Mouse (Mus musculus): ENCODE measurements around the gene Tcstv3. TPM values are rescaled to one million over a fixed set of nuclear protein-coding genes. Genes with fewer than 3 reads are reported as not detected.
"Not testable (repeated sequence)": the region's sequence is repeated elsewhere in the genome, so short reads cannot be mapped to it uniquely, and the experiment has no call there.

Tcstv3 gene
- polyA plus RNA-seq (2015; fragmentation: Nextera tagmentation; extraction: Ambion mirVana): not detected in 2 replicates

DNA sequence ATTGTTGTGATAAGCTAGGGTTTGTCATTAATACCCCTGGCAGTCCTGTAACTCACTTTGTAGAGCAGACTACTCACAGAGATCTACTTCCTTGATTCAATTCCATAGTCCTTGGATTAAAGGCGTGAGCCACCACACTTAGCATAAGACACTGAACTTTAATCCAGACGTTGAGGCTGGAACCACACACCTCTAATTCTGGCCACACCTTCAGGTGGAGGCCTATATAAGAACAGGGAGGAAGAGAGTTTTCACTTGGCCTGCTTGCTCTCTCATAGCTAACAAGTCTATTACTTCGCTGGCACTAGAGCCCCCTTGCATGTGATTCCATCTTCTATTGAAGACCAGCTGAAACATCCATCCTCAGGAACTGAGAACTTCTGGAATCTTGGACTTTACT, at the start of gene Tcstv3:
Gene Tcstv3, plus strand, starts transcription at position 301 of the 400 bp plus-strand sequence.
- H3K27ac ChIP-seq (ENCODE audit: low read length); H3K36me3 ChIP-seq (ENCODE audit: control insufficient read depth, insufficient read depth, low read length); H3K4me3 ChIP-seq (ENCODE audit: low read depth, low read length); H3K4me2 ChIP-seq (ENCODE audit: low read length); H3K9ac ChIP-seq (ENCODE audit: low read depth, low read length); ATAC-seq; H3K9me3 ChIP-seq (replicated peaks; ENCODE audit: control insufficient read depth, low read length, poor library complexity, severe bottlenecking); H3K27me3 ChIP-seq (ENCODE audit: control insufficient read depth, insufficient read depth, low read depth, low read length); H3K4me1 ChIP-seq (ENCODE audit: control insufficient read depth, insufficient read depth, low read length): not testable (repeated sequence)
- 71% methylated on average over 3 of the region's 3 CpGs for WGBS

DNA sequence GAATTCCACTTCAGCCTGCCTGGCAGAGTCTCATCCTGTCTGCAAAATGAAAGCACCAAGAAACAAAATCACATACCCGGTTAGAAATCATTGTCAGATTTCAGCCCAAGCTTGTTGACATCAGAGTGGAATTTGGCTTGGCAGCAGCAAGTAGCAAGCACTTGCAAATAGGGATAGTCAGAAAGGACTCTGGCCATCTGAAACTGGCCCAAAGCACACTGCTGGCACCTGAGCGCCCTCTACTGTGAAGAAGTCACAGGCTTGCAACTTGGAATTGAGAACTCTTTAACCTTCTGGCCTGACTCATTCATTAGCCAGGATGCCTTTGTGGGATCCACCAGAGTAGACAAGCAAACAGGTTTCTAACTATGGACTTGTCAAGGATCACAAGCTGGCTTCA, 38.8 kb upstream of the Tcstv3 start:
- ATAC-seq; H3K36me3 ChIP-seq (ENCODE audit: control insufficient read depth, insufficient read depth, low read length); H3K9ac ChIP-seq (ENCODE audit: low read depth, low read length); H3K27ac ChIP-seq (ENCODE audit: low read length); H3K4me3 ChIP-seq (ENCODE audit: low read depth, low read length); H3K4me2 ChIP-seq (ENCODE audit: low read length); H3K9me3 ChIP-seq (replicated peaks; ENCODE audit: control insufficient read depth, low read length, poor library complexity, severe bottlenecking); H3K4me1 ChIP-seq (ENCODE audit: control insufficient read depth, insufficient read depth, low read length); H3K27me3 ChIP-seq (ENCODE audit: control insufficient read depth, insufficient read depth, low read depth, low read length): not testable (repeated sequence)
- WGBS: 29% methylated on average over 2 of the region's 2 CpGs

DNA sequence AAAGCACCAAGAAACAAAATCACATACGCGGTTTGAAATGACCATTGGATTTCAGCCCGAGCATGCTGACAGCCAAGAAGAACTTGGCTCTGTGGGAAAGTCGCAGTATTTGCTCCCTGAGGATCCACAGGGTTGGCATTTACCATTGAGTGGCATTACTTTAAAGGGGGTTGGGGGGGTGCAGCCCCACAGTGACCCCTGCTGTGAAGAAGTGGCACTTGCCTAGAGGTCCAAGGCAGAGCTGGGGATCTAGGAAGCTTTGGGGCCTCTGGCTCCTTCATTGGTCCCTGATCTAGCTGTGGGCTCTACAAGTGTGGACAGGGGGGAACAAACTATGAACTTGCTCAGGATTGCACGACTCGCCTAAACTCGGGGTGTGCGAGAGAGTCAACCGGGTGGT, 37.9 kb upstream of the Tcstv3 start:
- H3K4me2 ChIP-seq (ENCODE audit: low read length): no peak overlapping the region
- no peaks in the 10 kb centered on the region for H3K4me1 ChIP-seq (ENCODE audit: control insufficient read depth, insufficient read depth, low read length)
- no peak overlapping the region for H3K27ac ChIP-seq (ENCODE audit: low read length)
- WGBS: 94% methylated on average over 9 of the region's 9 CpGs
- H3K9me3 ChIP-seq (replicated peaks; ENCODE audit: control insufficient read depth, low read length, poor library complexity, severe bottlenecking): no peaks in the 10 kb centered on the region
- H3K36me3 ChIP-seq (ENCODE audit: control insufficient read depth, insufficient read depth, low read length): no peaks in the 10 kb centered on the region
- H3K4me3 ChIP-seq (ENCODE audit: low read depth, low read length): no peak overlapping the region
- H3K9ac ChIP-seq (ENCODE audit: low read depth, low read length): no peak overlapping the region
- ATAC-seq: no peak
- H3K27me3 ChIP-seq (ENCODE audit: control insufficient read depth, insufficient read depth, low read depth, low read length): no peaks in the 10 kb centered on the region

DNA sequence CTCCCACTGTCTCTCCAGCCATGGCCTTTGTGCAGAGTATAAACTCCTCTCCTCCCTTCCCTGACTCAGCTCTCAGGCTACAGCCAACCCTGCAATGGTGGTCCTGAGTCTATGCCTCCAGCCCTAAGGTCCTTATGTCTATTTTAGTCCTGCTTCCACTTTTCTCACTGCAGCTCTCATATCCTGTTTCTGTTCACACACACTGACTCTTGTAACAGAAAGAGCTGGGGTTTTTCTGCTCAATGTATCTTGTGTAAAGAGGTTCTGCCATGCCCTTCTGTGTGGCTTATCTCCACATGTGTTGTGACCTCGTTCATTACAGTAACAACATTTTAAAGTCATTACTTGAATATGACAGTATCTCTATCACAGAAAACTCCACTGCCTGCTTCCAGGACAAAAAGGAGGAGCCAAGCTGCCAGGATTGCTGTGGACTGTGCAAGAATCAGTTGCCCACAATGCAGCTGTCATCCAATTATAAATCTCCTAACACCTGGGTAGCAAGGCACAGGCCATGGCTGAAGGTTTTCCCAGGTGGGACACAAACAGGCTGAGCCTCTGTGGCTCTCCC, 17.3 kb upstream of the Tcstv3 start:
- Histone ChIP-seq H3K36me3 (ENCODE audit: control insufficient read depth, insufficient read depth, low read length) (no peaks in the 10 kb centered on the region), H3K27ac (ENCODE audit: low read length) (no peak overlapping the region), H3K9me3 (replicated peaks; ENCODE audit: control insufficient read depth, low read length, poor library complexity, severe bottlenecking) (no peaks in the 10 kb centered on the region), H3K4me2 (ENCODE audit: low read length) (no peak overlapping the region), H3K9ac (ENCODE audit: low read depth, low read length) (no peak overlapping the region), H3K4me1 (ENCODE audit: control insufficient read depth, insufficient read depth, low read length) (no peaks in the 10 kb centered on the region), H3K4me3 (ENCODE audit: low read depth, low read length) (no peak overlapping the region), H3K27me3 (ENCODE audit: control insufficient read depth, insufficient read depth, low read depth, low read length) (no peaks in the 10 kb centered on the region)
- no peak for ATAC-seq
- WGBS: 68% methylated on average over 1 of the region's 1 CpGs

DNA sequence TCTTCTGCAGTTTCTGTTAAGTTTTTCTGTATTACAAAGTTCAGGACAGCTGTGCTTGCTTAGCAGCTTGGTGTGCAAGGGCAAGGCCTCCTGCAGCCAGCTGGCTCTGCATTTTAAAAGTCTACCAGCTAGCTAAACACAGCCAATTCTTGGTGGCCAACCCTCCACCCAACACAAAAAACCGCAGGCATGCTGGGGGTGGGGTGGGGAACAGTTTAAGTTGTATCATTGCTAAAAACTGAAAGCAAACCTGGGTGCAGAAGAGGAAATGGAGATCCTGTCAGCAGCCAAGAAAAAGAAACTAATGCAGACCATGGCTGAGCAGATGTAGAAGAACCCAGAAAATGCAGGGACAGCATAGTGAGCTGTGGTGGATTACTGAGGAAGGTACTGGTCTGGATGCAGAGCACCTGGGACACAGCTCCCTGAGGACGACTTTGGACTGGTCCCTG, 16.7 kb upstream of the Tcstv3 start, which contains the start of gene BC147527:
Gene BC147527, plus strand, starts transcription at position 402 of the 452 bp plus-strand sequence.
- Histone ChIP-seq H3K9me3 (replicated peaks; ENCODE audit: control insufficient read depth, low read length, poor library complexity, severe bottlenecking) (no peaks in the 10 kb centered on the region), H3K9ac (ENCODE audit: low read depth, low read length) (no peak within 1 kb of the TSS), H3K4me1 (ENCODE audit: control insufficient read depth, insufficient read depth, low read length) (no peaks in the 10 kb centered on the region), H3K27ac (ENCODE audit: low read length) (no peak within 1 kb of the TSS), H3K36me3 (ENCODE audit: control insufficient read depth, insufficient read depth, low read length) (no peaks in the 10 kb centered on the region), H3K4me3 (ENCODE audit: low read depth, low read length) (no peak within 1 kb of the TSS), H3K27me3 (ENCODE audit: control insufficient read depth, insufficient read depth, low read depth, low read length) (no peaks in the 10 kb centered on the region), H3K4me2 (ENCODE audit: low read length) (no peak within 1 kb of the TSS)
- WGBS: 43% methylated on average over 2 of the region's 2 CpGs
- ATAC-seq: no peak

DNA sequence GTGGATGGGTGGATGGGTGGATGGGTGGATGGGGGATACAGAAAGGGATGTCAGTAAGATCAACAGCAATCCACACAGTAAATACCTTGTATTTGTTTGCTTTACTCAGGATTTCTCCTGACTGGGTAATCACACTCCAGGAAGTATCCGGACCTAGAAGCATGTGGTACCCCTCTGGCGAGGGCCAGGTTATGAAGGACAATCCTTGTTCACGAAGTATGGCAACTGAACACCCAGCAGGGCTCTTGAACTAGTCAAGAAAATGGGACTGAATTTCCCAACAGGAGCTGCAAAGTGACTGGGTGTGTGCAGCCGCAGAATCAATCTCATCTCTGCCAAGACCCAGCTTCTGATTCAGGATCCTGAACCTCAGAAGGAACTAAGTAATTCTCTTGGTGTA, 15.8 kb upstream of the Tcstv3 start:
- no peaks in the 10 kb centered on the region for H3K36me3 ChIP-seq (ENCODE audit: control insufficient read depth, insufficient read depth, low read length)
- no peak overlapping the region for H3K9ac ChIP-seq (ENCODE audit: low read depth, low read length)
- WGBS: 89% methylated on average over 4 of the region's 4 CpGs
- H3K9me3 ChIP-seq (replicated peaks; ENCODE audit: control insufficient read depth, low read length, poor library complexity, severe bottlenecking): no peaks in the 10 kb centered on the region
- H3K27ac ChIP-seq (ENCODE audit: low read length): no peak overlapping the region
- no peak for ATAC-seq
- no peaks in the 10 kb centered on the region for H3K4me1 ChIP-seq (ENCODE audit: control insufficient read depth, insufficient read depth, low read length)
- no peak overlapping the region for H3K4me2 ChIP-seq (ENCODE audit: low read length)
- H3K4me3 ChIP-seq (ENCODE audit: low read depth, low read length): no peak overlapping the region
- no peaks in the 10 kb centered on the region for H3K27me3 ChIP-seq (ENCODE audit: control insufficient read depth, insufficient read depth, low read depth, low read length)

DNA sequence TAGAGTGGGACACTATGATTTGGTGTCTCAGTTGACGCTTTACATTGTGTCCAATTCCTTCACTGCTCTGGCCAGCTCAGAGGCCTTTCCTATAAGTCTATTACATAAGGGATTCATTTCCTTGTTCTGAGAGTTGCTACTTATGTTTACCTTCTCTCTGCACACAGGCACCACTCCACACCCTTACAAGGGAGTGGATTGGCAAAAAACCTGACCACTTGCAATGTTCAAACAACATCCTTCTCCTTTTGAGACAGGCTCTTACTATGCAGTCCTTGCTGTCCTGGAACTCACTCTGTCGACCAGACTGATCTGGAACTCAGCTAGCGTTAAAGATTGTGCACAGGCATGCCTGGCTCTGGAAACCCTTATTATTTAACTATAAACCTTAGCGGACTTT, 5.9 kb upstream of the Tcstv3 start:
- no peak overlapping the region for H3K9ac ChIP-seq (ENCODE audit: low read depth, low read length)
- H3K27ac ChIP-seq (ENCODE audit: low read length): no peak overlapping the region
- H3K27me3 ChIP-seq (ENCODE audit: control insufficient read depth, insufficient read depth, low read depth, low read length): no peaks in the 10 kb centered on the region
- no peaks in the 10 kb centered on the region for H3K9me3 ChIP-seq (replicated peaks; ENCODE audit: control insufficient read depth, low read length, poor library complexity, severe bottlenecking)
- H3K4me1 ChIP-seq (ENCODE audit: control insufficient read depth, insufficient read depth, low read length): no peaks in the 10 kb centered on the region
- no peak for ATAC-seq
- H3K4me3 ChIP-seq (ENCODE audit: low read depth, low read length): no peak overlapping the region
- no peak overlapping the region for H3K4me2 ChIP-seq (ENCODE audit: low read length)
- H3K36me3 ChIP-seq (ENCODE audit: control insufficient read depth, insufficient read depth, low read length): no peaks in the 10 kb centered on the region
- 79% methylated on average over 4 of the region's 4 CpGs for WGBS

DNA sequence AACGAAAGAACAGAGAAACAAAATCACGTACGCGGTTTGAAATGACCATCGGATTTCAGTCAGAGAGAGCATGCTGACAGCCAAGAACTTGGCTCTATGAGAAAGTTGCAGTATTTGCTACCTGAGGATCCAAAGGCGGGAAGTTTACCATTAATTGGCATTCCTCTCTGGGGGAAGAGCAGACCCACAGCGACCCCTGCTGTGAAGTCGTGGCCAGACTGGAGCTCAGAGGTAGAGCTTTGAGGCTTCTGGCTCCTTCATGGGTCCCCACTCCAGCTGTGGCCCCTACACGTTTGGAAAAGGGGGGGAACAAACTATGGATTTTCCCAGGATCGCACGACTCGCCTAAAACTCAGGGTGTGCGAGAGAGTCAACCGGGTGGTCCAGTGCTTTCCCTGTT, 3.1 kb upstream of the Tcstv3 start:
- Histone ChIP-seq H3K4me3 (ENCODE audit: low read depth, low read length) (no peak overlapping the region), H3K36me3 (ENCODE audit: control insufficient read depth, insufficient read depth, low read length) (no peaks in the 10 kb centered on the region), H3K4me2 (ENCODE audit: low read length) (no peak overlapping the region), H3K4me1 (ENCODE audit: control insufficient read depth, insufficient read depth, low read length) (no peaks in the 10 kb centered on the region), H3K27ac (ENCODE audit: low read length) (no peak overlapping the region), H3K27me3 (ENCODE audit: control insufficient read depth, insufficient read depth, low read depth, low read length) (no peaks in the 10 kb centered on the region), H3K9me3 (replicated peaks; ENCODE audit: control insufficient read depth, low read length, poor library complexity, severe bottlenecking) (no peaks in the 10 kb centered on the region), H3K9ac (ENCODE audit: low read depth, low read length) (no peak overlapping the region)
- no peak for ATAC-seq
- WGBS: 50% methylated on average over 14 of the region's 14 CpGs

DNA sequence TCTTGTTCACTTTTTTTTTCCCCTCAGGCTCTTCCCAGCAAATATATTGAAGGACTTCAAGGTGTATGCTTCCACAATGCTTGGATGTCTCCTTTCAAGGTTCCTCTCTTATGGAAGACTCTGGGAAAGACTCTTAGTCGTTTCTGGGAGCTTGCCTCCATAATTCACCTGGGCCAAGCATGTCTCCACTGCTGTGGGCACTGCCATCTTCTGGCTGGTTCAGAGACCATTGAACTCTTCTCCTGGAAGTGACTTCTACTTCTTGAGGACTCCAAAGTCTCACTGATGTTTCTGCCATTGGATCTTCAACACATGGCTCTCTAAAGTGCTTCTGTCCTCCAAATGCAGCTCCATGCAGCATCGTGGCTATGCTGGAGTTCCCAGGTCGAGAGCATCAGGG, 3.5 kb downstream of the Tcstv3 start:
- Histone ChIP-seq H3K9ac (ENCODE audit: low read depth, low read length) (no peak overlapping the region), H3K4me1 (ENCODE audit: control insufficient read depth, insufficient read depth, low read length) (no peaks in the 10 kb centered on the region), H3K27me3 (ENCODE audit: control insufficient read depth, insufficient read depth, low read depth, low read length) (no peaks in the 10 kb centered on the region), H3K4me2 (ENCODE audit: low read length) (no peak overlapping the region), H3K4me3 (ENCODE audit: low read depth, low read length) (no peak overlapping the region), H3K27ac (ENCODE audit: low read length) (no peak overlapping the region), H3K36me3 (ENCODE audit: control insufficient read depth, insufficient read depth, low read length) (no peaks in the 10 kb centered on the region), H3K9me3 (replicated peaks; ENCODE audit: control insufficient read depth, low read length, poor library complexity, severe bottlenecking) (0 out of 2 replicates have a peak, but pooled peaks cover 3% of the 10 kb centered on the region)
- 75% methylated on average over 3 of the region's 3 CpGs for WGBS
- ATAC-seq: no peak

All from midbrain, embryonic 16.5 days (tissue).